Mouse (Mus musculus): Measurements from ENCODE around the gene Tmem192. TPM values are rescaled to one million over a fixed set of nuclear protein-coding genes. Genes with fewer than 3 reads are reported as not detected.

The Tmem192 gene
- polyA plus RNA-seq, 1 experiment from 2014 or later = 19.4 TPM

DNA sequence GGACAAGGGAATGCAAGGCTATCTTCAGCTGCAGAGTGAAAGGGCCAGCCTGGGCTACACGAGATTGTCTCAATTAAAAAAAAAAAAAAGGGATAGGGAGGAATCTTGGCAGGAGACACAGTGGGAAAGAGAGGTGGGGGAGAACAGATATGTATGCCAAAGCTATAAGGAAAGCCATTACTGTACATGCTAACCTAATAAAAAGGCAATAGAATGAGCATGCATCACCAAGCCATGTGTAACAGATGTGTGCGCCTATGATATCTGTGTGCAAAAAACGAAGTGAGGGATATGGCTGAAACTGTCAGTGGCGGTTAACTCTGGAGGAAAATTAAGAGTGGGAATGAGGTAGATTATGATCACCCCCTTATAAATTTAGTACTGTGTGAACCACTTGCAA lies 21.2 kb upstream of the Tmem192 start:
- H3K4me3 ChIP-seq (ENCODE audit: low read depth, low read length) = no peak overlapping the region
- no peaks in the 10 kb centered on the region for H3K4me1 ChIP-seq (ENCODE audit: control insufficient read depth, insufficient read depth, low read length)
- H3K4me2 ChIP-seq (ENCODE audit: low read depth) = no peak overlapping the region

DNA sequence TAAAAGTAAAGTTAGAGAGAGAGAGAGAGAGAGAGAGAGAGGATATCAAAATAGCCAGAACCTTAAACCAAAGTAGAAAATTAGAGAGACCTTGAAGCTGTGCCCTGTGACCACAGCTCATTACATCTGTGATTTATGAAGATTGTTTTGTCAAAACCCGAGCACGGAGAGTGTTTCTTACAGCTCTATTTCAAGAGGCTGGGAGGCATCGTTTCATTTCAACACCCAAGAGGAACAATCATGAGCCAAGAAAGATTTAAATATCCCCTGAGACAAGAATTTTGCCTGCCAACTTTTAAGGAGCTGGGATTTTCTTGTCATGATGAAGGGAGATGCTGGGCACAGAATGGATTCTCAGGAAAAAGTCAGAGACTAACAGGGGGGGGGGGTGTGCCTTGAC lies 20.6 kb upstream of the Tmem192 start:
- H3K4me3 ChIP-seq (ENCODE audit: low read depth, low read length) = no peak overlapping the region
- H3K9me3 ChIP-seq (ENCODE audit: control insufficient read depth, low read length) = no peaks in the 10 kb centered on the region
- H3K27ac ChIP-seq (ENCODE audit: low read depth, low read length) = no peak overlapping the region
- no peak overlapping the region for H3K9ac ChIP-seq (ENCODE audit: low read length)
- DNase-seq (ENCODE audit: low spot score) (no peak), ATAC-seq (ENCODE audit: insufficient read depth, low FRiP score, low TSS enrichment) (no peak)
- no peaks in the 10 kb centered on the region for H3K36me3 ChIP-seq (ENCODE audit: control insufficient read depth, insufficient read depth, low read length)
- H3K27me3 ChIP-seq (ENCODE audit: control insufficient read depth, insufficient read depth, low read length) = no peaks in the 10 kb centered on the region
- no peaks in the 10 kb centered on the region for H3K4me1 ChIP-seq (ENCODE audit: control insufficient read depth, insufficient read depth, low read length)
- no peak overlapping the region for H3K4me2 ChIP-seq (ENCODE audit: low read depth)
- WGBS = 28% methylated on average over 3 of the region's 3 CpGs

More for the DNA sequence above, 21.2 kb upstream of the Tmem192 start:
- DNase-seq (ENCODE audit: low spot score) = no peak
- Histone ChIP-seq H3K9me3 (ENCODE audit: control insufficient read depth, low read length) (no peaks in the 10 kb centered on the region), H3K27ac (ENCODE audit: low read depth, low read length) (no peak overlapping the region), H3K9ac (ENCODE audit: low read length) (no peak overlapping the region), H3K27me3 (ENCODE audit: control insufficient read depth, insufficient read depth, low read length) (no peaks in the 10 kb centered on the region), H3K36me3 (ENCODE audit: control insufficient read depth, insufficient read depth, low read length) (no peaks in the 10 kb centered on the region)
- ATAC-seq (ENCODE audit: insufficient read depth, low FRiP score, low TSS enrichment) = no peak
- WGBS = 82% methylated on average over 4 of the region's 4 CpGs

DNA sequence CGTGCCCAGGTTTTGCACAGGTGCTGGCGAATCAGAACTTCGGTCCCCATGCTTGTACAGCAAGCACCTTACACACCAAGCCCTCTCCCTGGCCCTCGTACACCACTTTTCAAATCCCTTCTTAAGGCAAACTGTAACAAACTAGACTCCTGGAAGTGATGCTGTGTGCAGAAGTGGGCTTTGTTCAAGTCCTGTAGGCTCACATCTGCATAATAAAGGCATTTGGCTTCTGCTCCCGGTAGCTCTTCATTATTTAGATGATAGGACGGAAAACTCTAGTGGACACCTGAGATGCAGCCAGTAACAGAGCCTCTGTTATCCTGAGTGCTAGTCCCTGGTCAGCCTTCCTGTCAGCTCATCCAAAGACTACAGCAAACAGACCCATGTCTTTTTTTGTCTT lies 18.0 kb upstream of the Tmem192 start:
- Histone ChIP-seq H3K4me2 (ENCODE audit: low read depth) (no peak overlapping the region), H3K4me3 (ENCODE audit: low read depth, low read length) (no peak overlapping the region), H3K27me3 (ENCODE audit: control insufficient read depth, insufficient read depth, low read length) (no peaks in the 10 kb centered on the region), H3K36me3 (ENCODE audit: control insufficient read depth, insufficient read depth, low read length) (no peaks in the 10 kb centered on the region), H3K9me3 (ENCODE audit: control insufficient read depth, low read length) (no peaks in the 10 kb centered on the region), H3K9ac (ENCODE audit: low read length) (no peak overlapping the region), H3K27ac (ENCODE audit: low read depth, low read length) (no peak overlapping the region), H3K4me1 (ENCODE audit: control insufficient read depth, insufficient read depth, low read length) (no peaks in the 10 kb centered on the region)
- DNase-seq (ENCODE audit: low spot score) (no peak), ATAC-seq (ENCODE audit: insufficient read depth, low FRiP score, low TSS enrichment) (no peak)
- WGBS = 84% methylated on average over 6 of the region's 6 CpGs

DNA sequence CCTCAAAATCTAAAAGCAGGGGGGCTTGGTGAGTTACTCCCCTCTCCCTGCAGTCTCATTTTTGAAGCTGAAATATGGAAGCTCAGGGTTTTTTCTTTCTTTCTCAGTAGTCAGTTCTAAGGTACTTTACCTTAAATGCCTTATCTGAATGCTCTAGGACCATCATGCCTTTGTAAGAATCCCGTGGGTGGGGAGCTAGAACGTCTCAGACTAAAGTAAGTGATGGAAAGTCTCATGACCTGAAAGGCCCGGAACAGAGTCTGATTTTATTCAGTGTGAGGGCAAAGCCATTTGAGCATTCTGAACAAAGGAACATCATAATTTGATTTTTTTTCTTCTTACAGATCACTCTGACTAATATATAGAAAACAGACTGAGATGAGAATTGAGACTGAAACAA lies 12.0 kb upstream of the Tmem192 start:
- Histone ChIP-seq H3K9ac (ENCODE audit: low read length) (no peak overlapping the region), H3K4me2 (ENCODE audit: low read depth) (no peak overlapping the region), H3K36me3 (ENCODE audit: control insufficient read depth, insufficient read depth, low read length) (no peaks in the 10 kb centered on the region), H3K27ac (ENCODE audit: low read depth, low read length) (no peak overlapping the region), H3K4me3 (ENCODE audit: low read depth, low read length) (no peak overlapping the region), H3K4me1 (ENCODE audit: control insufficient read depth, insufficient read depth, low read length) (no peaks in the 10 kb centered on the region), H3K27me3 (ENCODE audit: control insufficient read depth, insufficient read depth, low read length) (no peaks in the 10 kb centered on the region), H3K9me3 (ENCODE audit: control insufficient read depth, low read length) (no peaks in the 10 kb centered on the region)
- ATAC-seq (ENCODE audit: insufficient read depth, low FRiP score, low TSS enrichment) = no peak
- WGBS = 79% methylated on average over 3 of the region's 3 CpGs
- no peak for DNase-seq (ENCODE audit: low spot score)

DNA sequence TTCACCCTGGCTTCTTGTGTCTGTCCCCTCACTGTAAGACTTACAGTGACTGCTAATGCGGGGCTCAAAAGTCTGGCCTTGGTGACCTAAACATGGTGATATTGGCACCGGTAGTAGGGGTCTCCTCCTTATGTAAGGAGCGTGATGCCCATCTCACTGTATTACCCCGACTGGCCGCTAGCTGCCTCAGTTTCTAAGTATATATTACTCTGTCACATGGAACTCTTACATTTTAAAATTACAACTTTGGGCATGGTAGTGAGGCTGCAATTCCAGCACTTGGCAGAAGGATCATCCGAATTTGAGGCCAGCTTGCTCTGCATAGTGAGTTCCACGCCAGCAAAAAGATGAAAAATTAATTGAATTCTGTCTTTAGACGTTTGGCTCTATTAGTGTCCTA lies 6.0 kb upstream of the Tmem192 start:
- H3K27me3 ChIP-seq (ENCODE audit: control insufficient read depth, insufficient read depth, low read length) = 0 out of 2 replicates have a peak, but pooled peaks cover 3% of the 10 kb centered on the region
- no peaks in the 10 kb centered on the region for H3K9me3 ChIP-seq (ENCODE audit: control insufficient read depth, low read length)
- H3K27ac ChIP-seq (ENCODE audit: low read depth, low read length) = no peak overlapping the region
- 80% methylated on average over 8 of the region's 8 CpGs for WGBS
- H3K9ac ChIP-seq (ENCODE audit: low read length) = no peak overlapping the region
- H3K4me2 ChIP-seq (ENCODE audit: low read depth) = no peak overlapping the region
- H3K36me3 ChIP-seq (ENCODE audit: control insufficient read depth, insufficient read depth, low read length) = no peaks in the 10 kb centered on the region
- H3K4me3 ChIP-seq (ENCODE audit: low read depth, low read length) = no peak overlapping the region
- no peaks in the 10 kb centered on the region for H3K4me1 ChIP-seq (ENCODE audit: control insufficient read depth, insufficient read depth, low read length)
- ATAC-seq (ENCODE audit: insufficient read depth, low FRiP score, low TSS enrichment) (no peak), DNase-seq (ENCODE audit: low spot score) (no peak)

DNA sequence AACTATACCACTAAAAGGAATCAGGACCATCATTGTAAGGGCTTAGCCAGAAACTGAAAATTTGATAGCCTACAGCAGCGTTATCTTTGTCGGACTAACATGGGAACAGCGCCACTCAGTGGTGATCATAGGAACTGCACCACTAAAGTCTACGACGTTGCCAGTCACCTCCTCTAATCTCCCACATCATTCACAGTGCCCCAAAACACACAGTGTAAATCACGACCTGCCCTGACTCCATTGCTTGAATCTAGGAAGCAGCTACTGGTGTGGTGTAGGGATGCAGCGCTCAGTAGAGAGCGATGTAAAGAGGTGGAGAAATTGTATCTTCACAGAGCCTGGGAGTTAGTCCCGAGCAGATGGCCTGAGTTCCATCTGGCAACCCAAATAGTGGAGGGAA lies 5.5 kb upstream of the Tmem192 start:
- H3K9ac ChIP-seq (ENCODE audit: low read length) = no peak overlapping the region
- peak; percentile 29; the same call in 1 of the 2 replicates for ATAC-seq (ENCODE audit: insufficient read depth, low FRiP score, low TSS enrichment)

DNA sequence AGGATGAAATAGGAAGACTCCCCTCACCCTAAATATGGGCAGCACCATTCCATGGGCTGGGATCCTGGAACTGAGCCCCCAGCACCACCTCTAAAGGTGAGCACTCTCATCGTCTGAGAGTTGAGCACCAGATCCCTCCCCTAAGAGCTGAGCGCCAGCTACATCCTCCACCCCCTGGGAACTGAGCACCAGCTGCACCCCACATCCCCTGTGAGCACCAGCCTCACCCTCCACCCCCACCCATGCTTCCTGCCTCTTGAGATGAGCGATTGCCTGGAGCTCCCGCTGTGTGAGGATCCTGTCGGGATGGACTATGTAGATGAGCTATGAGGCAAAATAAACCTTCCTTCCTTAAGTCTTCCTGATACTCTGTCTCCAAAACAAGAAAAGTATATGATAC lies 4.0 kb upstream of the Tmem192 start:
- H3K4me1 ChIP-seq (ENCODE audit: control insufficient read depth, insufficient read depth, low read length) = no peaks in the 10 kb centered on the region
- no peak overlapping the region for H3K27ac ChIP-seq (ENCODE audit: low read depth, low read length)
- 0 out of 2 replicates have a peak, but pooled peaks cover 3% of the 10 kb centered on the region for H3K27me3 ChIP-seq (ENCODE audit: control insufficient read depth, insufficient read depth, low read length)
- no peak overlapping the region for H3K4me3 ChIP-seq (ENCODE audit: low read depth, low read length)
- WGBS = 26% methylated on average over 5 of the region's 5 CpGs
- H3K9me3 ChIP-seq (ENCODE audit: control insufficient read depth, low read length) = no peaks in the 10 kb centered on the region
- no peak overlapping the region for H3K9ac ChIP-seq (ENCODE audit: low read length)
- ATAC-seq (ENCODE audit: insufficient read depth, low FRiP score, low TSS enrichment) (no peak), DNase-seq (ENCODE audit: low spot score) (no peak)
- no peak overlapping the region for H3K4me2 ChIP-seq (ENCODE audit: low read depth)
- H3K36me3 ChIP-seq (ENCODE audit: control insufficient read depth, insufficient read depth, low read length) = no peaks in the 10 kb centered on the region

More for the DNA sequence above, 5.5 kb upstream of the Tmem192 start:
- H3K36me3 ChIP-seq (ENCODE audit: control insufficient read depth, insufficient read depth, low read length) = no peaks in the 10 kb centered on the region
- no peaks in the 10 kb centered on the region for H3K9me3 ChIP-seq (ENCODE audit: control insufficient read depth, low read length)
- H3K4me3 ChIP-seq (ENCODE audit: low read depth, low read length) = no peak overlapping the region
- no peak overlapping the region for H3K4me2 ChIP-seq (ENCODE audit: low read depth)
- H3K27ac ChIP-seq (ENCODE audit: low read depth, low read length) = no peak overlapping the region
- no peaks in the 10 kb centered on the region for H3K4me1 ChIP-seq (ENCODE audit: control insufficient read depth, insufficient read depth, low read length)
- peak; percentile 82 for DNase-seq (ENCODE audit: low spot score)
- WGBS = 13% methylated on average over 9 of the region's 9 CpGs
- 0 out of 2 replicates have a peak, but pooled peaks cover 3% of the 10 kb centered on the region for H3K27me3 ChIP-seq (ENCODE audit: control insufficient read depth, insufficient read depth, low read length)

DNA sequence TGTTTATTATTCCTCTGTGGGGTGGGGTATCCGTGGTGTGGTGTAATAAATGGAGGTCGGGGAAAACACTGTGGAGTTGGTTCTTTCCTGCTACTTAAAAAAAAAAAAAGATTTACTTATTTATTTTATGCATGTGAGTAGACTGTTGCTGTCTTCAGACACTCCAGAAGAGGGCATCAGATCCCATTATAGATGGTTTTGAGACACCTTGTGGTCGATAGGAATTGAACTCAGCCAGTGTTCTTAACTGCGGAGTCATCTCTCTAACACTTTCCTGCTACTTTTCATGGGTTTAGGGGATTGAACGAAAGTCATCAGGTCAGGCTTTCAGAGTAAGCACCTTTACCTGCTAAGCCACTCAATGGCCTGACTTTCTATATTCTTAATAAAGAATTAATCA lies 2.2 kb upstream of the Tmem192 start:
- DNase-seq (ENCODE audit: low spot score) = no peak
- Histone ChIP-seq H3K9ac (ENCODE audit: low read length) (no peak overlapping the region), H3K4me2 (ENCODE audit: low read depth) (no peak overlapping the region), H3K4me1 (ENCODE audit: control insufficient read depth, insufficient read depth, low read length) (no peaks in the 10 kb centered on the region), H3K9me3 (ENCODE audit: control insufficient read depth, low read length) (no peaks in the 10 kb centered on the region), H3K27me3 (ENCODE audit: control insufficient read depth, insufficient read depth, low read length) (0 out of 2 replicates have a peak, but pooled peaks cover 3% of the 10 kb centered on the region), H3K36me3 (ENCODE audit: control insufficient read depth, insufficient read depth, low read length) (no peaks in the 10 kb centered on the region), H3K27ac (ENCODE audit: low read depth, low read length) (no peak overlapping the region), H3K4me3 (ENCODE audit: low read depth, low read length) (no peak overlapping the region)
- ATAC-seq (ENCODE audit: insufficient read depth, low FRiP score, low TSS enrichment) = no peak
- WGBS = 20% methylated on average over 5 of the region's 5 CpGs

DNA sequence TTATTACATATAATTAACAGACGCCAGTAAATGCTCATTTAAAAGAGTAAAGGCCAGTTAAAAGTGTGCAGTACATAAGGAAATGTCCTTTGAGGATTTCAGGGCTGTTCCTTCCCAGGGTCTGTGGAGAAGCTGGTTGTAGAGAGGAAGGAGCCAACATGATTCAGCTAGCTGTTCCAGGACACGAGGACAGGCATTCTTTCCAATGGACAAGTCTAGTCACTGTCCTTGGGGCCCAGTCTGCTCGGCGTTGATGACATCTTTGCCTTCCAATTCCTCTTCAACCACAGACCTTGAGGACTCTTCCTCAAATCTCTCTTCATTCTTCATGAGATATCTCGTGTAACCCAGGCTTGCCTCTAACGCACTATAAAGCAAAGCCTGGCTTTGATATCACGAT lies 1.4 kb upstream of the Tmem192 start:
- 0 out of 2 replicates have a peak, but pooled peaks cover 3% of the 10 kb centered on the region for H3K27me3 ChIP-seq (ENCODE audit: control insufficient read depth, insufficient read depth, low read length)
- H3K9me3 ChIP-seq (ENCODE audit: control insufficient read depth, low read length) = no peaks in the 10 kb centered on the region
- no peaks in the 10 kb centered on the region for H3K4me1 ChIP-seq (ENCODE audit: control insufficient read depth, insufficient read depth, low read length)
- no peak overlapping the region for H3K4me2 ChIP-seq (ENCODE audit: low read depth)
- no peak overlapping the region for H3K27ac ChIP-seq (ENCODE audit: low read depth, low read length)
- H3K4me3 ChIP-seq (ENCODE audit: low read depth, low read length) = no peak overlapping the region
- no peak for DNase-seq (ENCODE audit: low spot score)
- ATAC-seq (ENCODE audit: insufficient read depth, low FRiP score, low TSS enrichment) = no peak
- no peak overlapping the region for H3K9ac ChIP-seq (ENCODE audit: low read length)
- 82% methylated on average over 7 of the region's 7 CpGs for WGBS
- H3K36me3 ChIP-seq (ENCODE audit: control insufficient read depth, insufficient read depth, low read length) = no peaks in the 10 kb centered on the region

Data from neural tube, embryonic 11.5 days (tissue).